Mouse (Mus musculus) cerebellum, adult 9-10 months (tissue): ENCODE data around the gene Imp3.
"Not testable (repeated sequence)": the region's sequence is repeated elsewhere in the genome, so short reads cannot be mapped to it uniquely, and the experiment has no call there.

Experiments used
- DNase-seq: peaks from one replicate; pipeline ENCODE4 v3.0.0; 2022

Gene Imp3

DNA sequence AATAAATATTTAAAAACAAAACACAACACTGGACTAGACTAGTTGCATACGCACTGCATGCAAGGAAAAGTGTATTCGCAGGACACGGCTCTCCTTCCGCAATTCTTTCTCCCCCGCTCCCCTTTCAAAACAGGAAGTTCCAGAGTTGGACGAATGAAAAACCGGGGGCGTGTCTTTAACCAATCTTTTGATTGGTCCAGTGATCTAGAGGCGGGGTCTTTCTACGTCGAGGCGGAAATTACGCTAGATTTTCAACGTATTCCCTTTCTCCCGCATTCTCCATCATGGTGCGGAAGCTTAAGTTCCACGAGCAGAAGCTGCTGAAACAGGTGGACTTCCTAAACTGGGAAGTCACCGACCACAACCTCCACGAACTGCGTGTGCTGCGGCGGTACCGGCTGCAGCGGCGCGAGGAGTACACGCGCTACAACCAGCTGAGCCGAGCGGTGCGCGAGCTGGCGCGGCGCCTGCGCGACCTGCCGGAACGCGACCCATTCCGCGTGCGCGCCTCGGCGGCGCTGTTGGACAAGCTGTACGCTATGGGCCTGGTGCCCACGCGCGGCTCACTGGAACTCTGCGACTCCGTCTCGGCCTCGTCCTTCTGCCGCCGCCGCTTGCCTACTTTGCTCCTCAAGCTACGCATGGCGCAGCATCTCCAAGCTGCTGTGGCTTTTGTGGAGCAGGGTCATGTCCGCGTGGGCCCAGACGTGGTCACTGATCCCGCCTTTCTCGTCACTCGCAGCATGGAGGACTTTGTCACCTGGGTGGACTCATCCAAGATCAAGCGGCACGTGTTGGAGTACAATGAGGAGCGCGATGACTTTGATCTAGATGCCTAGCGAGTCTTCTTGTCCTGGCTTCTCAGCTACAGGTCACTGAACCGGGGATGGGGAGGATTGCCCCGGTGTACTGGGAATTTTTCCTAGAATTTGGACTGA, at the start of gene Imp3:
Gene Imp3 (plus strand): TSS at position 253 of the 938 bp plus-strand sequence.
- DNase-seq = peak; percentile 97

- DNase-seq = no peak
These were observed 49.7 kb upstream of the Imp3 start for GRCm38 (mm10) chr9:56887581-56887980.

DNA sequence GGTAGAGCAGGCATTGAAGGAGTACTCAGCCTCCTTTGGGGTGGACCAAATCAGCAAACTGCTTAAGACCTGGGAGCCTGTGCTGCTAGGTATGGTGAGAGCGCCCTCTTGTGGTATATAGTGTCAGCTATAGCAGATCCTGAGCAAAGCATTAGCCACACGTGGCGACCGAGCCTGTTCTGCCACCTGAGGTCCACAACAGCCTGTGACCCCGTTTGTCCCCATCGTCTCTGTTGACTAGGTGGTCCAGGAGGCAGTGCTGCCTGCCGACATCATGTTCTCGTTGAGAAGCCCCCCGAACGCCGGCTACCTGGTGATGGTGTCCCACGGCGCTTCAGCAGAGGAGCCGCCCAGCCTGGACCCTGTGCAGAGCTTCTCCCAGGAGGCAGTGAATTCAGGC, 47.5 kb upstream of the Imp3 start:
- peak; percentile 83 for DNase-seq

DNA sequence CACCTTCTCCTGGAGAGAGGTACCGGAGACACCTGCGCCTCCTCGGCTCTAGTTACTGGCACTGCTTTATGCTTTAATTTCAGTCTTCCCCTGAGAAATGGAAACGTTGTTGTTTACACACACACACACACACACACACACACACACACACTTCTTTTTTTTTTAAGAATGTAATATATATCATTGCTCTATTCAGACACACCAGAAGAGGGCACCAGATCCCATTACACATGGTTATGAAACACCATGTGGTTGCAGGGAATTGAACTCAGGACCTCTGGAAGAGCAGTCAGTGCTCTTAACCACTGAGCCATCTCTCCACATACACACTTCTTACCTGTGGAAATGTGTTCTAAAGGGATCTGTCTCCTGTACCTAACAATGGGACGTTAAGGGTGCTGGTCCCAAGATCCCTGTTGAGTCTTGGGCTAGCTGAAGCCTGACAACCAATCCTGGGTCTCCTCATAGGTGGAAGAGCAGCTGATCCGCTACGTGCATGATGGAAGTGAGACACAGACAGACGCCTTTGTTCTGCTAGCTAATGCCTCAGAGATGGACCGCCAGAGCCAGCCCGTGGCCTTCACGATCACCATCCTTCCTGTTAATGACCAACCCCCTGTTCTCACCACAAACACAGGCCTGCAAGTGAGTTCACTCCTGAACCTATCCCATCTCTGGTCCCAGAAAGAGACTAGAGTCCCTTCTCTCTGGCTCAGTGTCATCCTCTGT, 46.6 kb upstream of the Imp3 start:
- DNase-seq = no peak

DNA sequence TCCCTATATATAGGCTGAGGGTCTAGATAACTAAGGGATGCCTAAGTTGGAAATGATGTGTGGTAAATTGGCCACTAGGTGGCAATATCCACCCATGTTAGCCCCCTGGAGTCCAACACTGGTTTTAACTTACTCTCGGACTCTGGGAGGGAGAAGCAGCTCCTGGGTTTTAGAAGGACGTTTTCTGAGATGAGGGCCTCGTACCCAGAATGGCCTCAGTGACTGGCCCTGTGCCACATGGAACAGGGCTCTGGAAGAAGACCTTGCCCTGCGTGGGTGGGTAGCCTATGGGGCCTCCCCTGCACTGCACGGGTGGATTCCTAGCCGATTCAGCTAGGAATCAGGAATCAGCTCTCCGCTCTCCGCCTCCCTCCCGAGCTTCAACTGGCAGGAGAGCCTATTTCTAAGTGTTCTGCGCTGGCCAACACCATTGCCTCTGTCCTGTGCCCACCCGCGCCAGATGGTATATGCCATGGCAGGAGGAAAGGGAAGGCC, 45.7 kb upstream of the Imp3 start:
- peak; percentile 81 for DNase-seq

GRCm38 (mm10) chr9:56892111-56892510, 45.2 kb upstream of the Imp3 start:
- no peak for DNase-seq

DNA sequence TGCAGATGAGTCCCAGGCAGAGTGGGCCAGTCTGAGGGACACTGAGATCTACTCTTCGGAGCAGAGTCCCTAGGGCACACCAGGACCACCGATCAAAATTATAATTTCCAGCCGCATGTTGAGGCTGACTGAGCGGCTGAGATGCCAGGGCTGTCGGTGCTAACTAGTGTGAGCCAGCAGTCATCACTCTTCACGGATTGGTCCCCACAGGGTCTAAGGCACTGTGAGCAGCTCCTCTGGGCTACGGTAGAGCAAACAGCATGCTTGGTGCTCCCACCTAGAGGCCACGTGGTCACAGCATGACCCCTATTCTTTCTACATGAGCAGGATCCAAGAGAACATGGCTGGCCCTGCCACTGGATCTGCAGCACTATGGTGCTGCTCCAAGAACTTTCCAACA, 44.0 kb upstream of the Imp3 start:
- no peak for DNase-seq

DNA sequence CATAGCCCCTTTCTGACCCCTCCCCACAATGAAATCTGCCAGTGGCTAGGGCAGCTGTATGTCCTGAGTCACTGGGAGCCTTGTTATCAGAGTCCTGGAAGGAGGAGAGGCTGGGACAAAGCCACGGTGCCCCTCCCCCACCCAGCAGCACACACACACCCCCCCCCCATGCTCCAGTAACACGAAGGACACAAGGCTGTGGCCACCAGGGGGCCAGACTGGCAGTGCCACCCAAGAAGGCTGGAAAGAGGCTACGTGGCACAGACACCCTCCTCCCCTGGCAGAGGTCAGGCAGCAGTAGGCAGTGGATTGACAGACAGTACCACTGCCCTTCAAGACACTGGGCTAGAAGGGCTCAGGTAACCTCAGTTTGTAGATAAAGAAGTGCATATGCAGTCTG, 43.3 kb upstream of the Imp3 start:
- no peak for DNase-seq

DNA sequence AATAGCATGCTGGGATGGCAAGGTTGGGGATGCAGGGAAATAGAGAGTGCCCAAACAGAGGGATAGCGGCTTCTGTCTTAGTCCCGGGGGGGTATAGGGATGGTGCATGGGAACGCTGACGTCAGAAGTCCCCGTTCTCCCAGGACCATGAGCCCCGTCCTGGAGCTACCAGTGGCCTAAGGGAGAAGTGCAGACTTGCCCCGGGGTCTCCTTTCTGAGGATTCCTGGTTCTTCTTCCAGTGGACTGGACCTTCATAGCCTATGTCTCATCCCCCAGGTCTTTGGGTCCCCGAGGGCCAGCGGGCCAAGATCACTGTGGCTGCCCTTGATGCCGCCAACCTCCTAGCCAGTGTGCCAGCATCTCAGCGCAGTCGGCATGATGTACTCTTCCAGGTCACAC, 40.5 kb upstream of the Imp3 start:
- no peak for DNase-seq

GRCm38 (mm10) chr9:56899409-56899808, 37.9 kb upstream of the Imp3 start:
- DNase-seq = no peak

- DNase-seq = no peak
These were observed 37.2 kb upstream of the Imp3 start for GRCm38 (mm10) chr9:56900060-56900459.

- DNase-seq = no peak
These were observed 36.7 kb upstream of the Imp3 start for GRCm38 (mm10) chr9:56900571-56900970.

- no peak for DNase-seq
These were observed 36.1 kb upstream of the Imp3 start for GRCm38 (mm10) chr9:56901187-56901586.

DNA sequence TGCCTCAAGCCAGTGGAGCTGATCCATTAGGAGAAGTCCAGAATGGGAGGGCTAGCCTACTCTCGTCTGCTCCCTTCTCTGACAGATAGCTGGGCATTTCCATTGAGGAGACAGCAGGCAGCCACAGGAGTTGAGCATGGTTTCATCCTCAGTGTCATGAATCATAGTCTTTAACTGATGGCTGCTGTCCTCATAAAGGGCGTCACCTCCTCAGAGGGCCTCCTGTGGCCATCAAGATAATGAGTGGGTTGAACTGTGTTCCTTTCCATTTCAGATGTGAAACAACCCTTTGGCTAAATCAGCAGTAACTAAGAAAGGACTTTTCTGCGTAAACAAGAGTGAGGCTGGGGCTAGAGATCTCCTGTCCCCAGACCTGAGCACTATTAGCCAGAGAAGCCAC, 33.6 kb upstream of the Imp3 start:
- no peak for DNase-seq

DNA sequence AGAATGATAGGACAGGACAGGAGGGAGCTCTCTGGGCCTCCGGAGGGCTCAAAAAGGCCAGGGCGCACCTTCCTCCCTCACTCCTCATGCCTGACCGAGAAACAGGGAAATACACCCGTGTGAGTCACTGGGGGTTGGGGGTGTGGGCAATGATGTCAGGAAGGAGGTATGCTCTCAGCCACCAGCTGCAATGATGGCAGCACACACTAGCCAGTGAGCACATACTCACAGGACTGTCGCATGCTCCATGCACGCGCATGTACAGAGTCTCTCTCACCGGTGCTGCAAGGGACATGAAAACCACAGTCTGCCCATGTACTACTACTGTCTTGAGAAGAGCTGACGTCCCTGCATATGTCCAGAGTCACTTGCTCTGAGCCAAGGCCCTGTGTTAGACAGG, 29.7 kb upstream of the Imp3 start:
- DNase-seq = no peak

- DNase-seq = not testable (repeated sequence)
These were observed 27.3 kb upstream of the Imp3 start for GRCm38 (mm10) chr9:56909991-56910390.

DNA sequence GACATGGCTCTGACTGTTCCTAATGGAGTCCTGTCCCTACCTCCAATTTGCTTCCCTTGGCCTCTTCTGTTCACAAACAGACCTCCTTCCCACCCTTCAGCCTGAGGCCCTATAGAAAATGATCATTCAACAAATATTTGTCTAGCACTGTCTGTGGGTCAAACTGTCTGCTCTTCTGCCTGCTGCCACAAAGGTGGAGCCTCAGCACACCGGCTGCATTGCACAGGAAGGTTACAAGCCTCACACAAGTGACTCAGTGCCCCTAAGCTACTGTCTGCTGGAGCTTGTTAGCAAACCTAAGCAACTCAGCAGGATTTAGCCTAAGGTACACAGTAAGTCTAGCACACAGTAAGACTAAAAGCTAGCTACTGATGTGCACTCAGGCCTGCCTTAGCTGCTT, 26.3 kb upstream of the Imp3 start:
- DNase-seq = no peak

GRCm38 (mm10) chr9:56913991-56914390, 23.3 kb upstream of the Imp3 start:
- no peak for DNase-seq

DNA sequence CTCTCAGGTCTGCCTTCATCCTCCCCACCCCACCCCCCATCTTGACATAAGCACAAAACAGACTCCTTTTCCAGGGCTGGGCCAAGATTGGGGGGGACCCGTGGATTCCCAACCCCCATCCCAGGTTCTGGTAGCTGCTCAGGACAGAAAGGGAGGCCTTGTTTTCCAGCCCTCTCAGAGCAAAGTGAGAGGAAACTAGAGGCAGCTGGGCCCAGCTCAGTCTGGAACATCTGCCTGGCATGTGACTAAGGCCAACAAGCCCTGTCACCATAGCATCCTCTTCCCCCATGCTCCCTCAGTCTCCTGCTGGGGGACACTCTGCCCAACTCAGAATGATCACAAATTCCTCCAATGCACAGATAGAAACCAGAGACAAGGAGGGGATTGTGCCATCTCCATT, 22.2 kb upstream of the Imp3 start:
- DNase-seq = no peak

DNA sequence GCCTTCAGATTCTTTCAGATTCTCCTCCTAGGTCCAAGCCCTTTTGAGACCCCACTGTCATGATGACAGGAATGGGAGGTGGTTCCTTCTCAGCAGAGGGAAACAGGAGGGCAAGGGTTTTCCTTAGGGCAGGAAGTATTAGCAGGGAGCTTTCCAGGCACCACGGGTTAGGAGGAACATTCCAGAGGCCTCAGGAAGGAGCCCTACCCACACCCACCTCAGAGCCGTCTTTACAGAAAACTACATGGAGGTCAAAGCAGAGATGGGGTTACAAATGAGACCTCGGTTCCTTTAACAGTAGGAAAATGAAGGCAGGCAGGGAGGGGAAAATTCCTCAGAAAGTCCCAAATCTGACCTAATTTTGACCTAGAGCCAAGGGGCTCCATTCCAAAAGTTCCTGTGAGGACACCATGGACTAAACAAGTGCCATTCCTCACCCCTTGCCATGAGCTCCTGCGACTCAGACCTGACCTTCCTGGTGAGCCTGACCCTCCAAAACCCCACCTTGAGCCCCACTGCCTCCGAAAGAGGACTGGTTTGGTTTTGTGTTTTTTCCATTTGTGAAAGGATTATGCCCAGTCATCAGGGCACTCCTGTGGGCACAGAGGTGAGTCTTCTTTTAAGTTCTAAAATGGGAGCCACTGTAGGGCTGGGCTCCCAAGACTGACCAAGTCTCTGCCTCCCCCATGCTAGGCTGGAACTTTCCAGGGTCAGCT, 21.4 kb upstream of the Imp3 start:
- DNase-seq = no peak

DNA sequence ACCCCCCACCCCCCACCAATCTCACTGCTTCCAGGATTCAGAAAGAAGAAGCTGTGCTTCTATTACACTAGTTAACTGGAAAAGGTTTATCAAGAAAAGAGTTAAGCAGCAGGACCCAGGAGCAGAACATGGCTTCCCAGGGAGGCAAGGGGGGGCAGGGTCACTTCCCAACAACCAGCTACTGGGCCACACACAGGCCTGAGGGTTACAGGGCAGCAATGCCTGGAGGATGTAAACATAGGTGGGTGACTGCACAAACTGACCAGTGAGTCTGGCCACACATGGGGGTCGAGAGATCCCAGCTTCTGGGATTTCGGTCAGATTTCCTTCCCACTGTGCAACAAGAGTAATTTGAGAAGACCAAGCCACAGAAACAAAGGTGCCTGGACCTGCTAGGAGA, 20.1 kb upstream of the Imp3 start:
- no peak for DNase-seq

DNA sequence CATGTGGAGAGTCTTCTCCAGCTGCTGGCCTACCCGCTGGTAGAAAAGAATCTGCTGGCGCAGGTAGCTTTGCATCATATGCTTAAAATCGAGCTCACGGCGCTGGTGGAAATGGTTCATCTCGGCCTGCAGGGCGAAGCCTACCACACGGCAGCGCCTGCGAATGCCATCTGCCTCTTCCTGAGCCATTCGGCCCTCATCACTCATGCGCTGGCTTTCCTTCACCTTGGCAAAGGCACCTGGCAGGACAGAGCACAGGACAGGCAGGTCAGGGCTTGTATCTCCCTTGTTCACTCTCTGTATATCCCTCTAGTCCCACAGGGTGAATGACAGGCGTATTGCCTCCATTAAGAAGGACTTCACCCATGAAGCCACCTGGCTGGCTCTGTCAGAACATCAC, 18.8 kb upstream of the Imp3 start:
- DNase-seq = no peak

GRCm38 (mm10) chr9:56922746-56923145, 14.5 kb upstream of the Imp3 start:
- DNase-seq = no peak
